31 mouse cellular contexts compared by ENCODE assay signal in genomic region chr10:71023471-71023870, GRCm38 (mm10).
DNase-seq lines count a peak whose midpoint lies in the region; ATAC-seq and TF ChIP-seq lines count a peak whose summit lies in the region.
"Had no signal": no experiment of that assay in that cellular context is flagged by ENCODE, and none has a peak within 500 bp of the region (broad histone marks: within the 10 kb centered on the region; RNA-seq: fewer than 3 reads in every experiment).

No protein-coding gene starts in this region.

- peak overlapping the region; percentile 57 for H3K27ac ChIP-seq in gastrocnemius, adult 2 months
- H3K27ac ChIP-seq in heart, embryonic 15.5 days: peak overlapping the region; percentile 89
- peak overlapping the region; percentile 34; the same call in 1 of the 2 replicates for H3K27ac ChIP-seq in kidney, embryonic 16.5 days (ENCODE audit: low read length)
- H3K27ac ChIP-seq in stomach, embryonic 15.5 days: peak overlapping the region; percentile 86
- H3K27ac ChIP-seq: embryonic facial prominence, embryonic 12.5 days; forebrain, embryonic 10.5 days; hindbrain, embryonic 14.5 days; liver, embryonic 14.5 days; macrophage; midbrain, embryonic 13.5 days; neural tube, embryonic 13.5 days had no signal

- H3K36me3 ChIP-seq in heart, embryonic 15.5 days: no peaks in the 10 kb centered on the region
- peaks cover 8% of the 10 kb centered on the region; the same call in 1 of the 2 replicates for H3K36me3 ChIP-seq in kidney, embryonic 16.5 days (ENCODE audit: insufficient read depth, low read length)
- no peaks in the 10 kb centered on the region for H3K36me3 ChIP-seq in stomach, embryonic 15.5 days
- H3K36me3 ChIP-seq: embryonic facial prominence, embryonic 12.5 days; forebrain, embryonic 10.5 days; G1E; midbrain, embryonic 13.5 days; neural tube, embryonic 13.5 days had no signal

- H3K4me1 ChIP-seq in heart, embryonic 15.5 days (replicated peaks): peaks cover 37% of the 10 kb centered on the region
- H3K4me1 ChIP-seq in kidney, embryonic 16.5 days (ENCODE audit: insufficient read depth, low read length): peaks cover 20% of the 10 kb centered on the region
- peaks cover 16% of the 10 kb centered on the region; the same call in 1 of the 2 replicates for H3K4me1 ChIP-seq in stomach, embryonic 15.5 days
- H3K4me1 ChIP-seq: forebrain, embryonic 10.5 days had no signal

- H3K27me3 ChIP-seq in heart, embryonic 15.5 days: no peaks in the 10 kb centered on the region
- no peaks in the 10 kb centered on the region for H3K27me3 ChIP-seq in kidney, embryonic 16.5 days (ENCODE audit: insufficient read depth, low read length)
- no peaks in the 10 kb centered on the region for H3K27me3 ChIP-seq in stomach, embryonic 15.5 days (replicated peaks)
- H3K27me3 ChIP-seq: embryonic facial prominence, embryonic 12.5 days; midbrain, embryonic 13.5 days; neural tube, embryonic 13.5 days had no signal

- H3K9ac ChIP-seq in heart, embryonic 15.5 days: no peak overlapping the region
- no peak overlapping the region for H3K9ac ChIP-seq in kidney, embryonic 16.5 days (replicated peaks; ENCODE audit: low read length)
- no peak overlapping the region for H3K9ac ChIP-seq in stomach, embryonic 15.5 days
- H3K9ac ChIP-seq: embryonic facial prominence, embryonic 12.5 days; hindbrain, embryonic 14.5 days; liver, embryonic 14.5 days; midbrain, embryonic 13.5 days; neural tube, embryonic 13.5 days had no signal

- H3K4me2 ChIP-seq in heart, embryonic 15.5 days: no peak overlapping the region
- H3K4me2 ChIP-seq in kidney, embryonic 16.5 days (replicated peaks; ENCODE audit: low read depth, low read length): no peak overlapping the region
- no peak overlapping the region for H3K4me2 ChIP-seq in stomach, embryonic 15.5 days
- H3K4me2 ChIP-seq: embryonic facial prominence, embryonic 12.5 days; hindbrain, embryonic 14.5 days; midbrain, embryonic 13.5 days; neural tube, embryonic 13.5 days had no signal

- WGBS in heart, embryonic 15.5 days: 66% methylated on average over 3 of the region's 3 CpGs
- WGBS in kidney, embryonic 16.5 days: 68% methylated on average over 3 of the region's 3 CpGs
- 43% methylated on average over 3 of the region's 3 CpGs for WGBS in stomach, embryonic 15.5 days

- DNase-seq in gastrocnemius, adult 2 months: no peak
- DNase-seq in gastrocnemius, postnatal 25 days: no peak
- no peak for DNase-seq in heart, adult 8-10 months (ENCODE audit: low spot score)
- no peak for DNase-seq in kidney, adult 18-20 months
- DNase-seq in testis, postnatal 14 days (ENCODE audit: low spot score): no peak
- DNase-seq: adrenal gland, postnatal 14 days; cerebellum, adult 11 months; cerebellum, adult 9-10 months; cerebellum, postnatal 36 days; gastrocnemius, postnatal 10 days; kidney, postnatal 36 days; layer of hippocampus, postnatal 36 days; left cerebral cortex, postnatal 4 days; liver; lung, adult 2 months; lung, postnatal 10 days; right cerebral cortex, postnatal 4 days; thymus, adult 18-20 months; thymus, postnatal 36 days had no signal

- intact Hi-C loops in gastrocnemius, adult 2 months (cut with DNase I): no loop called here

- H3K4me3 ChIP-seq in gastrocnemius, adult 2 months: no peak overlapping the region
- H3K4me3 ChIP-seq in heart, embryonic 15.5 days: no peak overlapping the region
- no peak overlapping the region for H3K4me3 ChIP-seq in kidney, embryonic 16.5 days (ENCODE audit: low read length)
- H3K4me3 ChIP-seq in stomach, embryonic 15.5 days (replicated peaks): no peak overlapping the region
- H3K4me3 ChIP-seq: embryonic facial prominence, embryonic 12.5 days; forebrain, embryonic 10.5 days; midbrain, embryonic 13.5 days; neural tube, embryonic 13.5 days had no signal

- no peaks in the 10 kb centered on the region for H3K9me3 ChIP-seq in heart, embryonic 15.5 days (replicated peaks)
- H3K9me3 ChIP-seq in kidney, embryonic 16.5 days (ENCODE audit: low read length): no peaks in the 10 kb centered on the region
- H3K9me3 ChIP-seq in stomach, embryonic 15.5 days: no peaks in the 10 kb centered on the region
- H3K9me3 ChIP-seq: embryonic facial prominence, embryonic 12.5 days; forebrain, embryonic 10.5 days; midbrain, embryonic 13.5 days; neural tube, embryonic 13.5 days had no signal

- no peak for ATAC-seq in heart, embryonic 15.5 days (replicated peaks; ENCODE audit: insufficient number of reproducible peaks, insufficient read depth, low FRiP score, low read depth)
- ATAC-seq in kidney, embryonic 16.5 days (ENCODE audit: low FRiP score, low TSS enrichment): no peak
- ATAC-seq in stomach, embryonic 15.5 days (ENCODE audit: insufficient read depth, low FRiP score, low read depth): no peak
- ATAC-seq: forebrain, embryonic 16.5 days; midbrain, embryonic 13.5 days had no signal

- TF ChIP-seq CTCF in gastrocnemius, adult 2 months (IDR thresholded peaks at IDR 0.05): no peak

Comparison
In these comparisons a context has a peak if more than half of its experiments do, and no peak if none do; other contexts are left out.
1. H3K27ac ChIP-seq: peak in every context shown above with its lines; median percentile 89 in heart, embryonic 15.5 days; 86 in stomach, embryonic 15.5 days; 57 in gastrocnemius, adult 2 months; 34 in kidney, embryonic 16.5 days.